Mouse (Mus musculus) spleen, embryonic (tissue): ENCODE data around the gene Olfr320.
"Not testable (repeated sequence)": the region's sequence is repeated elsewhere in the genome, so short reads cannot be mapped to it uniquely, and the experiment has no call there.

Experiments used
- CTCF ChIA-PET: fragments of 350-600 bp; sonication (Branson Sonifier 250); formaldehyde crosslinking; loops from one replicate; lab custom pipeline; 2022; lab: Charles Lee

Olfr320 gene

DNA sequence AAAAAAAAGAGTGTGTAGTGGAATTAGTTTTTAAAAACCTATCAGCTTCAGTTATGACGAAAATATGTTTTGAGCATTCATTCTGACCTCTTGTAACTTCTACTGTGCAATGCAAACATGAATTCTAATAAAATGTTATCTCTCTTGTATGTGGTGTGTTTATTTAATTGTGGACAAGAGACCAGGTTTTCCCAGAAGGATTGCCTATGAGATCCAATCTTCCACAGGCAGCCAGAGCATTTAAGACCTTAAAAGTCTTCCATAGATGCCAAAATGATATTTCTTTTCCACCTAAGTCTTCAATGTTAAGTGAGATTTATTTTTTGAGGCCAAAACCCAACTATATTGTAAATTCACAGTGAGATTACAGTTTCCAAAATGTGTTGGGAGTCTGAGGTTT lies at the start of gene Olfr320:
TSS of gene Olfr320 (plus strand) at position 301 of the 400 bp plus-strand sequence.
- CTCF ChIA-PET, result no interaction called here

DNA sequence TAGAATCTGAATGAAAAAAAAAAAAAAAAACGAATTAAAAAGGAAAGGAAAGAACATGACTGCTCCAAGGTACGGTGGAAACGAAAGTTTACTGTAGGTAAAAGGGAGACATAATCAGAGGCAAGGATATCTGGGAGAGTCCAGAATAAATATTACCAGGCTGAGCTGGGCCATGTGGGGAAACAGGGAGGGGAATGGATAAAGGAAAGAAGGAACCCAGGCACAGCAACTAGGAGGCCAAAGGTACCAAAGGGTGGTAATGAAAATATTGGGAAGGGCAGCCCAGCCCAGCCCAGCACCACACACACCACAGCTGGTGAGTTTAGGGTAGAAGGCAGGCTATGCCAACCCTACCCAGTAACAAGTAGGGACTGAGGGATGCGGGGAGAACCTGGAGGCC lies 46.0 kb upstream of the Olfr320 start:
- CTCF ChIA-PET, result interaction anchor here (0.7 kb wide), 1 partner anchor 272 kb away, joined by 11 read pairs; no protein-coding TSS in a partner anchor

GRCm38 (mm10) chr11:58636376-58636977 lies 44.4 kb upstream of the Olfr320 start:
- CTCF ChIA-PET, result no interaction called here

GRCm38 (mm10) chr11:58638176-58638701 lies 42.7 kb upstream of the Olfr320 start:
- CTCF ChIA-PET, result no interaction called here

DNA sequence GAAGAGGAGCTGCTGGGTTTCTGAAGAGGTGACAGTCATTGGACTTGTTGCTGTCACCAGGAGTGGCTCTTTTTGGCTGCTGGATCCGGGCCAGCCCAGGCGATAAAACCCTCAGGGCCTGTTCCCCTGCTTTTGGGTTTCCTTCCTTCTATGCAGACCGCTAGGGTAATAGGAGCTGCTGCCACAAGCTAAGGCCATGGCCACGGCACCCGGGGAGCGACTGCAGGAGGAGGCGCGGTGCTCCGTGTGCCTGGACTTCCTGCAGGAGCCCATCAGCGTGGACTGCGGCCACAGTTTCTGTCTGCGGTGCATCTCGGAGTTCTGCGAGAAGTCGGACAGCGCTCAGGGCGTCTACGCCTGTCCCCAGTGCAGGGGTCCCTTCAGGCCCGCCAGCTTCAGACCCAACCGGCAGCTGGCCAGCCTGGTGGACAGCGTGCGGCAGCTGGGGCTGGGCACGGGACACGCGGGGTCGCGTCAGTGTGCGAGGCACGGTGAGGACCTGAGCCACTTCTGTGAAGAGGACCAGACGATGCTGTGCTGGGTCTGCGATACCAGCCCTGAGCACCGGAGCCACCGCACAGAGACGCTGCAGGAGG lies 40.5 kb upstream of the Olfr320 start, which contains the start of gene Trim58:
TSS of gene Trim58 (plus strand) at position 194 of the 596 bp plus-strand sequence.
- CTCF ChIA-PET, result interaction anchor here (0.6 to 0.7 kb wide), 2 partner anchors 162 to 238 kb away, joined by 5 to 9 read pairs; no protein-coding TSS in a partner anchor

GRCm38 (mm10) chr11:58641057-58641456 lies 39.8 kb upstream of the Olfr320 start:
- CTCF ChIA-PET, result no interaction called here

GRCm38 (mm10) chr11:58641638-58642358 lies 39.1 kb upstream of the Olfr320 start:
- CTCF ChIA-PET, result no interaction called here

DNA sequence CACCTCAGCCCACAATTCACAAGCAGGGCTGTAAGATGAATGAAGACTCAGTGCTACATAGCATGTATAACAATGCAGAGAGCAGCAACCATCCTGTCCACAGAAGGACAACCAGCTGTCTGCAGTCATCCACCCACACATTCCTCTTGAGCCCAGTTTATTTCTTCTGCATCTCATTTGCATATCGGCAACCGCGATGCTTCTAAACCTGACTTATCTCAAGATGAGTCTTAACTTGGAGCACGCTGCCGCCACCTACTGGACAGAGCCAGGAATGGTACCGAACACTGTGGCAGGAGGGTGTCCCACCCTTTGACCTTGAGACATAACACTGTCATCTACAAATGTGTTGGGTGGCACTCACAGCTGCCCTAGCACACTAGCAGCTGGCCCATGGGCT lies 37.5 kb upstream of the Olfr320 start:
- CTCF ChIA-PET, result no interaction called here

DNA sequence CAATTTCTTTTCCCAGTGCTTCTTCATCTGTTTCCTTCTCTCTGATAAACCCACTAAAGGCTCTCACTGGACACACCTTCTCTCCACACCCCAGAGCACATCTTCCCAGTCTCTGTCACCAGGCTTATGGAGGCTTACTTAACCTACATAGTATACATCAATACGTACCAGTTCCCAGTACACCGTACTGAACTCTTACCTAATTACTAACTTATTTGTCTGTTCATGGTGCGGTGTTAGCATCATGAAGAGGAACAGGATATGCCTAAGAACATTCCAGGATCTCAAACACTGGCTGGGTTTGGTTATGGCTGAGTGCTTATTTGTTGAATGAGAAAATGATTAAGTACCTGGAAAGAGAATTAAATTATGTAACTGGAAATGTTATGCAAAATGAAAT lies 25.7 kb upstream of the Olfr320 start:
- CTCF ChIA-PET, result no interaction called here

- CTCF ChIA-PET, result no interaction called here
Measured at GRCm38 (mm10) chr11:58658596-58658995, 22.3 kb upstream of the Olfr320 start, which contains the start of gene Olfr322. Gene Olfr322 (plus strand): TSS chr11:58658782.

- CTCF ChIA-PET, result no interaction called here
Measured at GRCm38 (mm10) chr11:58669252-58669651, 11.6 kb upstream of the Olfr320 start.

GRCm38 (mm10) chr11:58671825-58672224 lies 9.1 kb upstream of the Olfr320 start:
- CTCF ChIA-PET, result no interaction called here

- CTCF ChIA-PET, result no interaction called here
Measured at GRCm38 (mm10) chr11:58698862-58699261, 18.0 kb downstream of the Olfr320 start, which contains the start of gene Olfr319. Gene Olfr319 (plus strand): TSS chr11:58699162.

- CTCF ChIA-PET, result no interaction called here
Measured at GRCm38 (mm10) chr11:58709086-58709485, 28.2 kb downstream of the Olfr320 start.

- CTCF ChIA-PET, result not testable (repeated sequence)
Measured at GRCm38 (mm10) chr11:58717723-58718122, 36.8 kb downstream of the Olfr320 start.

GRCm38 (mm10) chr11:58719701-58720100 lies 38.8 kb downstream of the Olfr320 start:
- CTCF ChIA-PET, result no interaction called here

- CTCF ChIA-PET, result no interaction called here
Measured at GRCm38 (mm10) chr11:58723914-58724313, 43.0 kb downstream of the Olfr320 start, which contains the start of gene Olfr318. Gene Olfr318 (minus strand): TSS chr11:58724014.

GRCm38 (mm10) chr11:58727896-58728650 lies 47.2 kb downstream of the Olfr320 start:
- CTCF ChIA-PET, result not testable (repeated sequence)

DNA sequence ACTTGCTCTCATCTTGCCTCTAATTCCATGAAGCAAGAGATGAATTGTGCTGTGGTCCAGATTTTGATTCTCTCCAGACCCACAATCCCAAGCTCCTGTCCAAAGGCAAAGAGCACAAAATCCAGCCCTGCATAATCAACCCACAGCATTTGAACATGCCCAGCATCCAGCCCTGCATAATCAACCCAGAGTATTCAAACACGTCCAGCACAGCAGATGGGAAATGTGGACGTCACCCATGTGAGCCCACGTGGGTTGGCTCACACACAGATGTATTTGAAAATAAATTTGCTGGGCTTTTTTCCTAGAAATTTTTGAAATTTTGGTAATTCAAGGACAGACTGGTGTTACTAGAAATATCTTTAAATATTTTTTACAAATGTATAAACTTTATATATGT lies 52.5 kb downstream of the Olfr320 start:
- CTCF ChIA-PET, result interaction anchor here (0.7 kb wide), 1 partner anchor 770 kb away, joined by 4 read pairs; no protein-coding TSS in a partner anchor
